Mouse (Mus musculus) thymus, postnatal 4 days (tissue): ENCODE data around the gene Neurl2.
"Not testable (repeated sequence)": the region's sequence is repeated elsewhere in the genome, so short reads cannot be mapped to it uniquely, and the experiment has no call there.

ENCODE experiments used
- DNase-seq: peaks from one replicate; pipeline ENCODE4 v3.0.0; 2021

The Neurl2 gene

GRCm38 (mm10) chr2:164857842-164858553 lies 24.7 kb upstream of the Neurl2 start:
- DNase-seq: no peak

GRCm38 (mm10) chr2:164857101-164857821 lies 24.0 kb upstream of the Neurl2 start, which contains the start of gene Pltp:
Gene Pltp, minus strand, starts transcription at chr2:164857711.
- DNase-seq: peak; percentile 61

GRCm38 (mm10) chr2:164856309-164857100 lies 23.2 kb upstream of the Neurl2 start:
- DNase-seq: peak; percentile 45

- not testable (repeated sequence) for DNase-seq
Measured at GRCm38 (mm10) chr2:164855572-164855971, 22.3 kb upstream of the Neurl2 start.

- DNase-seq: peak; percentile 48
Measured at GRCm38 (mm10) chr2:164850061-164850460, 16.8 kb upstream of the Neurl2 start.

- DNase-seq: peak; percentile 62
Measured at GRCm38 (mm10) chr2:164845782-164846181, 12.5 kb upstream of the Neurl2 start.

GRCm38 (mm10) chr2:164835164-164835563 lies 1.9 kb upstream of the Neurl2 start:
- DNase-seq: no peak

GRCm38 (mm10) chr2:164834531-164834930 lies 1.3 kb upstream of the Neurl2 start:
- peak; percentile 59 for DNase-seq

GRCm38 (mm10) chr2:164832748-164833301 lies 431 bp downstream of the Neurl2 start, which contains the start of gene Ctsa:
Gene Ctsa, plus strand, starts transcription at chr2:164832873.
- peak; percentile 86 for DNase-seq

- no peak for DNase-seq
Measured at GRCm38 (mm10) chr2:164832032-164832747, 1.1 kb downstream of the Neurl2 start.

- DNase-seq: no peak
Measured at GRCm38 (mm10) chr2:164831029-164831428, 2.2 kb downstream of the Neurl2 start.

- DNase-seq: no peak
Measured at GRCm38 (mm10) chr2:164829090-164829489, 4.2 kb downstream of the Neurl2 start.

- no peak for DNase-seq
Measured at GRCm38 (mm10) chr2:164828437-164828836, 4.8 kb downstream of the Neurl2 start, which contains the start of gene Spata25. Gene Spata25, minus strand, starts transcription at chr2:164828537.

- no peak for DNase-seq
Measured at GRCm38 (mm10) chr2:164827146-164827850, 6.0 kb downstream of the Neurl2 start.

- no peak for DNase-seq
Measured at GRCm38 (mm10) chr2:164825521-164825920, 7.7 kb downstream of the Neurl2 start.

GRCm38 (mm10) chr2:164823969-164824368 lies 9.3 kb downstream of the Neurl2 start:
- no peak for DNase-seq

GRCm38 (mm10) chr2:164823181-164823585 lies 10.1 kb downstream of the Neurl2 start:
- DNase-seq: no peak

- peak; percentile 99 for DNase-seq
Measured at GRCm38 (mm10) chr2:164822636-164823165, 10.6 kb downstream of the Neurl2 start, which contains the start of gene Zswim1. Gene Zswim1, plus strand, starts transcription at chr2:164822686.

GRCm38 (mm10) chr2:164821060-164821459 lies 12.2 kb downstream of the Neurl2 start:
- DNase-seq: no peak

- no peak for DNase-seq
Measured at GRCm38 (mm10) chr2:164817703-164818102, 15.6 kb downstream of the Neurl2 start.

GRCm38 (mm10) chr2:164817206-164817605 lies 16.1 kb downstream of the Neurl2 start:
- DNase-seq: no peak
